In genomic region chr9:89278207-89278606, GRCm38 (mm10) we compare ENCODE assay signal across 26 mouse cellular contexts.
DNase-seq lines count a peak whose midpoint lies in the region; ATAC-seq lines count a peak whose summit lies in the region.
"Had no signal": no experiment of that assay in that cellular context is flagged by ENCODE, and none has a peak within 500 bp of the region (broad histone marks: within the 10 kb centered on the region; RNA-seq: fewer than 3 reads in every experiment).

No protein-coding gene starts in this region.

- no peaks in the 10 kb centered on the region for H3K9me3 ChIP-seq in midbrain, embryonic 16.5 days (replicated peaks; ENCODE audit: control insufficient read depth, low read length, poor library complexity, severe bottlenecking)
- no peaks in the 10 kb centered on the region for H3K9me3 ChIP-seq in midbrain, embryonic 14.5 days (ENCODE audit: control insufficient read depth, low read length)
- H3K9me3 ChIP-seq: embryonic facial prominence, embryonic 12.5 days; embryonic facial prominence, embryonic 15.5 days; forebrain, embryonic 13.5 days; heart, embryonic 13.5 days had no signal

- no peak for DNase-seq in frontal cortex, postnatal 25 days (ENCODE audit: low spot score in 2 of 2)
- DNase-seq in midbrain, embryonic 14.5 days = no peak
- peak; percentile 35 for DNase-seq in brain, adult 2 months (ENCODE audit: low read depth, low spot score)
- DNase-seq in brain, embryonic 18.5 days (ENCODE audit: low read depth, low spot score) = peak; percentile 8
- DNase-seq in kidney, postnatal 36 days = no peak
- DNase-seq: adrenal gland, adult 2 months; adrenal gland, postnatal 14 days; cerebellum, adult 18-20 months; cerebellum, adult 9-11 months; cerebellum, postnatal 25 days; gastrocnemius, adult 2 months; gastrocnemius, postnatal 14 days; heart, adult 18-20 months; heart, postnatal 14 days; heart, postnatal 4 days had no signal

- H3K36me3 ChIP-seq in midbrain, embryonic 16.5 days (ENCODE audit: control insufficient read depth, insufficient read depth, low read length) = no peaks in the 10 kb centered on the region
- no peaks in the 10 kb centered on the region for H3K36me3 ChIP-seq in midbrain, embryonic 14.5 days (ENCODE audit: control insufficient read depth, insufficient read depth, low read length)
- H3K36me3 ChIP-seq: embryonic facial prominence, embryonic 12.5 days; embryonic facial prominence, embryonic 15.5 days; heart, embryonic 13.5 days had no signal

- peak; percentile 71 for ATAC-seq in frontal cortex, adult (ENCODE audit: low TSS enrichment)
- ATAC-seq in midbrain, embryonic 16.5 days = peak; percentile 45; the same call in 1 of the 2 replicates
- no peak for ATAC-seq in midbrain, embryonic 14.5 days (ENCODE audit: low FRiP score, low TSS enrichment)
- ATAC-seq: CD4-positive, CD25-positive, alpha-beta regulatory T cell, adult 4 months; forebrain, embryonic 13.5 days; hindbrain, postnatal 0 days; inflammation-experienced regulatory T-cells, adult 6 months; intestine, embryonic 16.5 days had no signal

- no peaks in the 10 kb centered on the region for H3K4me1 ChIP-seq in midbrain, embryonic 16.5 days (ENCODE audit: control insufficient read depth, insufficient read depth, low read length)
- no peaks in the 10 kb centered on the region for H3K4me1 ChIP-seq in midbrain, embryonic 14.5 days (ENCODE audit: control insufficient read depth, insufficient read depth, low read length)
- H3K4me1 ChIP-seq: embryonic facial prominence, embryonic 12.5 days; embryonic facial prominence, embryonic 15.5 days; forebrain, embryonic 13.5 days; heart, embryonic 13.5 days had no signal

- H3K4me3 ChIP-seq in midbrain, embryonic 16.5 days (ENCODE audit: low read depth, low read length) = no peak overlapping the region
- H3K4me3 ChIP-seq in midbrain, embryonic 14.5 days (replicated peaks; ENCODE audit: low read depth, low read length) = no peak overlapping the region
- H3K4me3 ChIP-seq: embryonic facial prominence, embryonic 12.5 days; embryonic facial prominence, embryonic 15.5 days; forebrain, embryonic 13.5 days; gastrocnemius, adult 2 months; heart, embryonic 13.5 days had no signal

- no peaks in the 10 kb centered on the region for H3K27me3 ChIP-seq in midbrain, embryonic 16.5 days (ENCODE audit: control insufficient read depth, insufficient read depth, low read depth, low read length)
- H3K27me3 ChIP-seq in midbrain, embryonic 14.5 days (ENCODE audit: control insufficient read depth, insufficient read depth, low read length) = no peaks in the 10 kb centered on the region
- H3K27me3 ChIP-seq: embryonic facial prominence, embryonic 12.5 days; embryonic facial prominence, embryonic 15.5 days; forebrain, embryonic 13.5 days; heart, embryonic 13.5 days had no signal

- no peak overlapping the region for H3K27ac ChIP-seq in midbrain, embryonic 16.5 days (ENCODE audit: low read length)
- no peak overlapping the region for H3K27ac ChIP-seq in midbrain, embryonic 14.5 days (replicated peaks; ENCODE audit: low read depth, low read length)
- H3K27ac ChIP-seq: embryonic facial prominence, embryonic 12.5 days; embryonic facial prominence, embryonic 15.5 days; forebrain, embryonic 13.5 days; gastrocnemius, adult 2 months; heart, embryonic 13.5 days; hindbrain, embryonic 14.5 days; hindbrain, postnatal 0 days had no signal

- H3K4me2 ChIP-seq in midbrain, embryonic 16.5 days (ENCODE audit: low read length) = no peak overlapping the region
- H3K4me2 ChIP-seq in midbrain, embryonic 14.5 days (ENCODE audit: low read length) = no peak overlapping the region
- H3K4me2 ChIP-seq: embryonic facial prominence, embryonic 12.5 days; embryonic facial prominence, embryonic 15.5 days; forebrain, embryonic 13.5 days; heart, embryonic 13.5 days; hindbrain, embryonic 14.5 days had no signal

- H3K9ac ChIP-seq in midbrain, embryonic 16.5 days (ENCODE audit: low read depth, low read length) = no peak overlapping the region
- no peak overlapping the region for H3K9ac ChIP-seq in midbrain, embryonic 14.5 days (replicated peaks; ENCODE audit: low read length)
- H3K9ac ChIP-seq: embryonic facial prominence, embryonic 12.5 days; embryonic facial prominence, embryonic 15.5 days; forebrain, embryonic 13.5 days; heart, embryonic 13.5 days; hindbrain, embryonic 14.5 days had no signal

- WGBS in midbrain, embryonic 16.5 days = 89% methylated on average over 8 of the region's 8 CpGs
- WGBS in midbrain, embryonic 14.5 days = 91% methylated on average over 8 of the region's 8 CpGs

Comparison
In these comparisons a context has a peak if more than half of its experiments do, and no peak if none do; other contexts are left out.
1. DNase-seq: peak in brain, adult 2 months (single experiment) and brain, embryonic 18.5 days (single experiment); none in frontal cortex, postnatal 25 days (0 of 2), midbrain, embryonic 14.5 days (single experiment) and kidney, postnatal 36 days (0 of 2).